Mouse (Mus musculus) T-helper 1 cell (primary cell): ENCODE results near the gene Blzf1.

Experiments used
- in situ Hi-C: fragments of 300-600 bp; cut with MboI, MseI; formaldehyde crosslinking; loops from one replicate; pipeline ENCODE4 v1.15.1; 2025; ENCODE audit warnings: high pct_unique_total_duplicates

Blzf1 gene

DNA sequence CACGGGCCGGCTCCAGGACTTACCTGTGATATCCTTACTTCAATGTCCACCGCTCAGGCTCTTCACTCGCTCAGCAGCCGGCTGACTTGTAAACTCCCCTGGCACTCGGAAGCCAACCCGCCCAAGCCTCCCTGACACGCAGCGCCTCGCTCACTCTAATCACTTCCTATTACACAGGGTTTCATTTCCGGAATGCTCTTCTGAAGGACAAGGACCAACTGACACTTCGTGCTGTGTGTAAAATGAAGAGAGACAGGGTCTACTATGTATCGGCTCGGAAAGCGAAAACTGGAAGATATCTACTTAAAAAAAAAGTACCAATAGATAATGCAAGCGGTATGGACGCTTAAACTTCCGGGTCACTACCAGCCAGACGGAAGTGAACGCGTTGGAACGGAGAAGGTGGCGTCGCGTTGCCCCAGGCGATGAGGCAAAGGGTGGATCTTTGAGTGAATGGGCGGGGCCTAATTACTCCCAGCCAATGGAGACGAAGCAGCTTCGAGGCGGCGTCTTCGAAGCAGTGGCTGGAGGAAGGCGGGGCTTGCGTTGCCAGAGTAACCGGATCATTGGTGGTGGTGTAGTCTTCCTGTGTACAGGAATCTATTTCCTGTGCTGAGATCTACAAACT is at the start of gene Blzf1:
Blzf1 (minus strand) TSS at position 366 of the 628 bp plus-strand sequence.
- in situ Hi-C loops = no loop called here

DNA sequence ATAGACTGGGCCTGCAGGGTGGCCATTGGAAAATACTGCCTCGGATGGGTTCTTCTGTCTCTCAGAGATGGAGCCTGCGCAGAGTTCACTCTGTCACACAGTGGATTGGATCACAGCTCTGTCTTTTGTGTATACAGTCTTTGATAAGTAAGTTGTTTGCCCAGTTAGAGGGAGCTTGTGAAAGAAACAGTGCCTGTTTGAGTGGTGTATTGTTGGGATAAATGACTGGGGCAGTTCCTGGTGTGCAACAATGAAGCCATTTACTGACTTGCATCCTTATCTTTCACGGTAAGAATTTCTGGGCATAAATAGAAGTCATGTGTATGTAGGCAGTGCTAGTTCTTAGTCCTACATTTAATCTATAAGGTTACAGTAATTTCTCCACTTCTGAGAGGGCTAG is 46.2 kb upstream of the Blzf1 start:
- in situ Hi-C loops = no loop called here

DNA sequence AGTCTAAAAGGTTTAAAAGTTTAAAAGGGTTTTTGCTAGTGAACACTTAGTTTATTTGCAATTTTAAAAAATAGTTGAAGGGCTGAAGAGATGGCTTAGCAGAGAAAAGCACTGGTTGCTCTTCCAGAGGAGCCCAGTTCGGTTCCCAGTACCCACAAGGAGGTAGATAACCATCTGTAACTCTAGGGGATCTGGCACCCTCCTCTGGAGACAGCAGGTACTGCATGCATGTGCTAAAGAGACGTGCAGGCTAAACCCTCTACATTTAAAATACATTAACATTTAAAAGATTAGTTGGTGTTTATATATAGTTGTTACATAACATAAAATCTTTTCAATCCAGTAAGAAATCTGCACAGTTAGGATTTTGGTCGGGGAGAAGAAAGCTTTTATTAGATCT is 34.9 kb upstream of the Blzf1 start:
- in situ Hi-C loops = no loop called here

DNA sequence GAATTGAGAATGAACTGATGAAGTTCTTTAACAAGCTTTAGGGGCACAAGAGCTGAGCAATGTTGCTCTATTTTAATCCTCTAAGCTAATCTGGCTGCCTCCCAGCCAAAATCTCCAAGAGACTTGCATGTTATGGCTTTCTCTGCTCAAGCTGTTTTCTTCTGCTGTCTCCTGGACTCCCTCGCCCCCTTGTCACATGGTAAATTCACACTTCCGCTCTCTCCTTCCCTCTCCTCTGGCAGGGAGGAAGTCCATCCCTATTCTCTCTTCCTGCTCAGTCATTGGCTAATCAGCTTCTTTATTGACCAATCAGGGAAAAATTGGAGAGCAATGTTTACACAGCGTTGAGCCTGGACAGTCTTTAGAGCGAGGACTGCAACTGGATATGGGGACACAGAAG is 28.6 kb upstream of the Blzf1 start:
- in situ Hi-C loops = no loop called here

DNA sequence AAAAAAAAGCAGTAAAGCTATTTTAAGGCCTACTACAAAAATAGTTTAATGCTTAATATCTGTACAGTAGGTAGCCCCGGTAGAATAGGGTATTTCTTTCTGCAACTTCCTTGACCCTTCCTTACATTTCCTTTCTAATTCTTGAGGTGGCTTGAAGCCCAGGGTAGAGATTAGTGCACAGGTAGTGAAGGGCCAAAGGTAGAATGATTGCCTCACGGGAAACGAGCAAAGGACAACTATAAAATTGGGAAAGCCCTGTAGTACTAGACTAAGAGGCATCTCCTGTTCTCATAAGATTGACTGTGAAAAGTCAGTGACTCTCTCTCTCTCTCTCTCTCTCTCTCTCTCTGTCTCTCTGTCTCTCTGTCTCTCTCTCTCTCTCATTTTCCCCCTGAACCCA is 28.1 kb upstream of the Blzf1 start:
- in situ Hi-C loops = no loop called here

DNA sequence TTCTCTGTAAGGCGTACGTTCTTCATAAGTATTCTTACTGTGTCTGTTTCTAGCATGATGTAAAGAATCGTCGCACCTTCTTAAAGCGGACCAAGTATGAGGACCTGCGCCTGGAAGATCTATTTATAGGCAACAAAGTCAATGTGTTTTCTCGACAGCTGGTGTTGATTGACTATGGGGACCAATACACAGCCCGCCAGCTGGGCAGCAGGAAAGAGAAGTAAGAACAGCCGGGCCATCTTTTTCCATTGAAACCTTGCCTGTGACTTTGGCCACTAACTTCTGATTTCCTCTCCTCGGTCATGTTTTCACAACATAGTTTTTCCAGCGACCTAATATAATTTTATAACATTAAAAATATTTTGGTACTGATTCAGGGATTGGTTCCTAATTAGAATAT is 25.3 kb upstream of the Blzf1 start:
- in situ Hi-C loops = no loop called here

DNA sequence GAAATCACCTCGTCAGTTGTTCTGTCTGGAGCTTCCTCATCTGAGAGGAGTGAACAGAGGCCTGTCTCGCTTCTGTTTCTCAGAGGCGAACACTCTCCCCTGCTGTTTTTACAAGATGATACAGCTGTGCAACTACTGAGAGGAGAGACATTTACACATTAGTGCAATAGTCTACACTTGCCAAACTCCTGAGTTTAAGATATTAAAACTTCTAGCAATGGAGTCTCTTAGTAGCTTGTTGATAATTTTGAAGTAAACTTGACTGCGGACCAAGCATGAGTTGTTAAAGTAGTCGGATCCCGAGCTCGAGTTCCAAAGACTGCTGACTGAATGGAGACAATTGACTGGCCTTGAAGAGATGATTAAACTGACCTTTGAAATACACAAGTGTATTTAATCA is 20.5 kb upstream of the Blzf1 start:
- in situ Hi-C loops = loop anchor here (10.0 kb wide), 1 partner anchor 497 kb away; no protein-coding TSS in a partner anchor

DNA sequence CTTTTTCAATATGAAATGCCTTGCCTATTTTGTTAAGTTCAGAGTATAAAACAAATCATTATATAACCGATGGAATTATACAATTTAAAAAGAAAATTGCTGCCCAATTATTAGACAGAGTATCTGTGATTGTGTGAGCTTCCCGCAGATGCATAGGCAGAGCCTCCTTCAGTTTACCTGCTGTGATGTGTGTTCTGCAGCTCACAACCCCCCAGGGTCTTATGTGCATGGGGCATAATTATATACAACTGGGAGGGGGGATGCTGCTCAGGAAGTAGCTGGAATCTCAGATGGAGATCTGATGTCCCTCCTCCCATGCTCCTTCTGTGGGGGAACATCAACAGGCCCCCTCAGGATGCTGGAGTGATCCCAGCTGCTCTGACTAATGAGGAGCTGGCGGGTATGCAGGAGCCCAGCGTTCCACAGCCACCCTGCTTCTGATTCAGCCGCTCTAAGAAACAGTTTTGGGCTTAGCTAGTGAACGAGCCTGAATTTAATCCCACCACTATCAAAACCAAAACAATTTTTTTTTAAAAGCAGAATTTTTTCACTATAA is 19.4 kb upstream of the Blzf1 start:
- in situ Hi-C loops = loop anchor here (10.0 kb wide), 1 partner anchor 498 kb away; no protein-coding TSS in a partner anchor

DNA sequence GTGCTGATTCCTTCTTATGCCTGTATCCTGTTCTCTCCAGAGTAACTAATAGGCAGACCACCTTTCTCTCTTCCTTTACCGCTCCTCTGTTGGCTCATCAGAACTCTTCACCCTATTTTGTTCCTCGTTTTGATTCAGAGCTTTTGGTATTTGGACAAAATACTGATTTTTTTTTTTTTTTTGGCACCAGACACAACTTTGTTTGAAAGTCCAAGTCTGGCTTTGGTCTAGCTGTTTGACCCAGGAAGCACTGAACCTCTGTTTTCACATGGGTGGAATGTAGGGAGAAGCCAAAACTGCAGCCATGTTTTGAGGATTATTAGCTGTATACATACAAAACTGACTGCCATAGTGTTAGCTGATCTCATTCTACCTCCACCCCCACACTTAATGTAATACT is 17.6 kb upstream of the Blzf1 start:
- in situ Hi-C loops = loop anchor here (10.0 kb wide), 1 partner anchor 500 kb away; no protein-coding TSS in a partner anchor

DNA sequence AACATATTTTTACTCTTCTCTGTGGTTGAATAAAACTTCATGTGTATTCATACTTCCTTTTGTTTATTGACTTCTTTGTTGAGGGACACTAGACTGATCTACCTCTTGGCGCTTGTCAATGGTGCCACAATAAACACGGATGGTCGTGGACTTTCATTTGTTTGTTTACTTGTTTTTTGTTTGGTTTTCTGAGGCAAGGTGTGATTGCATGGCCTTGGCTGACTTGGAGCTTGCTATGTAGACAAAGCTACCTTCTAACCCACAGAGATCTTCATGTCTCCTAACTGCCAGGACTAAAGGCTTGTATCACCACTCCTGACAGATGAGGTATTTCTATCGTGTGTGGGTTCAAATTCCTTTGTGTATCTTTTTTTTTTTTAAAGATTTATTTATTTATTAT is 16.9 kb upstream of the Blzf1 start:
- in situ Hi-C loops = loop anchor here (10.0 kb wide), 1 partner anchor 501 kb away; no protein-coding TSS in a partner anchor

DNA sequence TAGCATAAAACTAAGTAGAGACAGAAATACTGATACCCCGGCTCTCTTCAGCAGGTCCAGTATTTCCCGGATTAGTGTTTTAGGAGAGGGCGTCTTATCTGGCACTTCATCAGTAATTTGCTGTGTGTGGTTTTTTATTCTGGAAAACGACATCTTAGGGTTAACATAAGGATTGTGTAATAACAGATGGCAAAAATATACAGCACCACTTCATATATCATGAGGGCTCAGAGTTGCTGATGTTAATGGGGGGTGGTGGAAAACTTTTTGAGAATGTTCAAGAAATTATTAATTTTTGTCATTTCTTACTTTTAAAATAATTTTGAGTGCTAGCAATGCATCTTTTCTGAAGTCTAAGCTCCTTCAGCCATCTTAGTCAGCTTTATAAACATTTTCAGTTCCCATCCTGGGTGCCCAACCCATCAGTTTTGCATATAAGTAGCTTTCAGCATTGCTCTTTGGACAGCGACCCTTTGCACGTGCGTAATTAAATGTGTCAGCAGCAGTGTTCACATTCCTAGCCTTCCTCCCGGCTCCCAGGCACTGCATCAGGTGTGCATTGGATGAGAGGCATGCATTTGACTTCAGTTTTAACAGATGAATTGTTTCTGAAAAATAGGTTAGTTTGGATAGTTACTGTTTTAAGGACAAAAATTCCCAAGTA is 15.8 kb upstream of the Blzf1 start:
- in situ Hi-C loops = loop anchor here (10.0 kb wide), 1 partner anchor 502 kb away; no protein-coding TSS in a partner anchor

DNA sequence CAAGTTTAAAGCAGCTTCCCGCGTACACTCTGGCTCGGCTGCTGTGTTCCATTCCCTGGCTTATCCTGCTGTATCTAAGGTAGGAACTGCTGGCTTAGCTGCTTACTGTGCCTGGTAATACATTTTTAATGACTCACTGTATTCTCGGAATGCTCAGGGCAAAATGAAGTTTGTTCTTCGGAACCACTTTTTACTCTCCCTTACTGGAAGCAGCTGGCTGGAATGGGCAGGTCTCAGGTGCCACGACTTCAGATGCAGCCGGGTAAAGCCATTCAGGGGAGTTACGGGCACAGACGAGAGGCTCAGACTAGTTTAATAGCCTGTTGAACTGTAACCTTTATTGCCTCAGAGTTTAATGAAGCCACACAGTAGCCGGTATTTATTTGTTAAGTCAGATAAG is 14.1 kb upstream of the Blzf1 start:
- in situ Hi-C loops = loop anchor here (10.0 kb wide), 1 partner anchor 503 kb away; no protein-coding TSS in a partner anchor

DNA sequence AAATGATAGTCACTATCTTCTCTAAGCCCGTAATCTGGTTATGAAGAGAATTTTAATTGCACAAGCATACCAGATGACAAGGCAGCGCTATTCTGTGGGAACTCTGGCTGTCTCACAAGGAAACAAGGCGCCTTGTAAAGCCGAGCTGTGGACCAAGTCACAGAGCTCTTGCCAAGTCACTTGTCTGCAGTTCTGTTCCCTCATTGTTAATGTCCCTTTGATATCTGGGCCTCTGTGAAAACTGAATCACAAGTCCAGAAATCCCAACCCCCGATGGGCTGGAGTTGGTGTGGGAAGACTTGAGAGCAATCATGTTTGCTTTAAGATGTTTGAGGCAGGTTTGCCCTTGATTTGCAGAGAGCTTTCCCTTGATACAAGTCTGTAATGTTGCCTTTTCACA is 13.4 kb upstream of the Blzf1 start:
- in situ Hi-C loops = loop anchor here (10.0 kb wide), 1 partner anchor 504 kb away; no protein-coding TSS in a partner anchor

DNA sequence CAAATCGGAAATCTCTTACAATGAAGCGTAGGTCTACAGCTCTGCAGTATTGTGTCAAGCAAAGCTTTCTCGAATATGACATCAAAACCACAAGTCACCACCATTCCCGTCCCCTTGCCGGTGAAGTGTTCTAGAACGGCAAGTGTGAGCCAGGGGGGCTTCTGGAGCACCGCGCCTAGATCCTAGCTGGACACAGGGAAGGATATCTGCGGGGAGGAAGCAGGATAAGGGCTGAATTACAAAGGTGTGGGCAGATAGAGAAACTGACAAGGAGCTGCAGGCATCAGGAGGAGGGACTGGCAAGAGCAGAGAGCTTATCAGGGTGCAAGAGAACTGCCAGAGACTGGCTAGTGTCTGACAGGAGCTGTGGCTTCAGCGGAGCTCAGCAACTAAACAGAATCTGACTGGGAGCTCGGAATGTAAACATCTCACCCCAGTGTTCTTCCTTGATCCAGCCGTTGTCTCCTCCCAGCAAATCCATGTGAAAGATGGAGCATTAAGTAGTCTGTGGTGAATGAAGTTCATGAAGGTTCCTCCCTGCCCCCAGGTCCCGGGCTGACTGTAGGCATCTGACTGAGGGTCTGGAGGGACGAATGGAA is 12.4 kb upstream of the Blzf1 start:
- in situ Hi-C loops = loop anchor here (10.0 kb wide), 1 partner anchor 505 kb away; no protein-coding TSS in a partner anchor

DNA sequence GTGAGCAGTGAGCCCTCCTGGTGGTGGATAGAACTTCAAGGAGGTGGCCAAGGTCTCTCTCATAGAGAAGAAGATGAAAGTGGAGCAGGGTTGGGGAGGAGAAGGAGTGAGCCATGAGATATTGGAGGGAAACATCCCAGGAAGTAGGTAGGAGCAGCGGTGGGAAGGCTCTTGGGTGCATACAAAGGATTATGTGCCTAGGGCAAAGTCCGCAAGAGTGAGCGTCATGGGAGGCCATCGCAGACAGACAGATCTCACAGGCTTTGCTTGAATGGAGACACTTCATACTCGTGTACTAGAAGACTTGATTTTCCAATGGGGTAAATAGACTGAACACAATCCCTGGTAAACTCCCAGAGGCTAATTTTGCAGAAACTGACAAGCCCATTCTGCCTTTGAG is 11.2 kb upstream of the Blzf1 start:
- in situ Hi-C loops = no loop called here

DNA sequence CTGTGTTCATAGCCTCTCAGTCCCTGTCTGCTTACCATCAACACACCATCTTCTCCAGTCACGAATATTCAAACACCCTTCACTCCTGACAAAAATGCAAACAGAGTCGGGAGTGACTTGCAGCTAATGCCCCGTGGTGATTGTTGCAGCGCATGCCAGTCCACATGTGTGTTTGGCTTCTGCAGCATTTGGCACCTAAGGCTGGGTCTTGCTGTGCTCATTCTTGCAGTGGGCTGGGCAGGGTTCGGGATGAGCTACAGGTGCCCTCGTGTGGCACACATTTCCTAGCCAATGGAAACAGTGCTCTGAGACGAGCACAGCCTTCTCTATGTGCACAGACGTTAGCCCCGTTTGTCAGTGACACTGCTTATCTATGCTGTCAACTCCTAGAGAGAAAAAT is 10.0 kb upstream of the Blzf1 start:
- in situ Hi-C loops = no loop called here

DNA sequence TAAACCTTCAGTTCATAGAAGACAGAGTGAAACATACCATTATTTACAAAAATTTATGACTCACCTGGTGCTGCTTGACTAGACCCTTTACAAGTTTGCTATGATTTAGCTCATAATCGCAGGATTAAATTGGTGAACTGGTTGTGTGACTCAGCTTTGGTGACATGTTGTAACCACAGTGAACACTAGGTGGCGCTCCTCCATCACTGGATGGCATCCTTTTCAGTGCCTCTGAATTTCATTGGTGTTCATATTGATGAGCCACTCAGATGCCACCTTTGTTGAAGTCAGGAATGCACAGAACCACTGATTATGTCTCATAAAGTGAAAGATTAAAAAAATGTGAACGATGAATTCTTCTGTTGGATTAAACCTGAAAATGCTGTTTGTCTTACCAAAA is 9.4 kb upstream of the Blzf1 start:
- in situ Hi-C loops = no loop called here

DNA sequence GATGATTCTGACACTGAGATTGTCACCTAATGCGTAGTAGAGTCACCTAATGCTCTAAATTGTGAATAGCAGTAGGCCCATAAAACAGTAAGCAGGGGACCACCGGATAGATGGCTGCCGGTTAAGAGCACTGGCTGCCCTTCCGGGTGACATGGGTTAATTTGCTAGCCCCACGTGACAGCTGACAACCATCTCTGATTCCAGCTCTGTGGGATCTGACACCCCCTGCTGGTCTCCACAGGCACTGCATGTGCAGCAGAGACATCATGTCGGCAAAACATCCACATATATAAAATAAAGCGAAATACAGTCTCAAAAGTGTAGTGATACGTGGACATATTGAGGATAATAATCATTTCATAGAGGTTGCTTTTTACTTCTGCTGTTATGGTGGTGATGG is 8.0 kb upstream of the Blzf1 start:
- in situ Hi-C loops = no loop called here

DNA sequence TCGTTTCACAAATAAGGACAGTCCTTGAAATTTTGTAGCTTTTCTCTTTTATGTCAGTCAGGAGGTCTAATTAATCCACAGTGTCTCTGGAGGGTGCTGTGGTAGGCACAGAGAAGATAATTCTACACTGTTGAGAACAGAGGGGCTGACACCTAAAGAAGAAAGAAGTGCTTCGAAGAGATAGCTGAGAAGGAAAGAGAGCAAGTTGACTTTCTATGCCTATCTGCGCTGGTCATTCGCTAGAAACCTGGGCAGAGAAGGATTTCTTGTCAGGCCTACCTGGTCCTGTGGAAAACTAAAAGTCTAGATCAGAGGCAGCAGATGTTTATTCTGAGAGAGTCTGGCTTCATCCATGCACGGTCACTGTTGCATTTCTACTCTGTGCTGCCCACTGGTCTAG is 6.8 kb upstream of the Blzf1 start:
- in situ Hi-C loops = no loop called here

DNA sequence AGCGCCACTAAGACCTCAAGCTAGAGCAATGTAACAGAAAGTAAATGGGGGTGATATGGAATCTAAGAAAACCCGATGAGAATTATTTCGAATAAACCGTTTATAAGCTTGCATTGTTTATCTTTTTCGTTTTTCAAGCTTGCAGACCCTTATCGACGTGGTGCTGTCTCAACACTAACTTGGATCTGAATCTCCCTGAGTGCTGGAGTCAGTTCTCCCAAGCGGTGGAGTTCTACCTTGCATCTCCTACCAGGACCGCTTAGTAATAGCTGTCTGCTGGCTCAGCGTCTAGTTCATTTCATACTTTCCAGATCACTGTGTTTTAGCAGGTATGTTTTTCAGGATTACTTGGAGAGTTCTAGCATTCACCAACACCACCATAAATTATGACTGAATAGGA is 633 bp upstream of the Blzf1 start:
- in situ Hi-C loops = no loop called here

DNA sequence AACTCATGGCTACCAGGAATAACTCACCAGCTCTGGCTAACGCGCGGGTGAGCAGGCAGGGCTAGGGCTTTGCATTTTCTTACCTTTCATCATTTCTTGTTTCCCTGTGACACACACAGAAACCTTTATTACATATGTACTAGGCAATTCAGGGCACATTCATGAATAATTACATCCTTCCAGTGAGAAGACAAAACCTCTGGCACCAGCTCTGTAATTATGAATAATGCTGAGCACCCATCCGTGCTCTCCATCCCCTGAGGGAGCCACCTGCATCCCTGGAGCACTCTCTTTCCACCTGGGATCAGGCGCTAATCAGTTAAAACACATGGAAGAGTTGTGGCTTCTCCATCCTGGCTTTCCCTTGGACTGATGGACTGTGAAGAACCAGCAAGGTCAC is 3.5 kb downstream of the Blzf1 start, which contains the start of gene Nme7:
Nme7 (plus strand) TSS at position 301 of the 400 bp plus-strand sequence.
- in situ Hi-C loops = no loop called here

DNA sequence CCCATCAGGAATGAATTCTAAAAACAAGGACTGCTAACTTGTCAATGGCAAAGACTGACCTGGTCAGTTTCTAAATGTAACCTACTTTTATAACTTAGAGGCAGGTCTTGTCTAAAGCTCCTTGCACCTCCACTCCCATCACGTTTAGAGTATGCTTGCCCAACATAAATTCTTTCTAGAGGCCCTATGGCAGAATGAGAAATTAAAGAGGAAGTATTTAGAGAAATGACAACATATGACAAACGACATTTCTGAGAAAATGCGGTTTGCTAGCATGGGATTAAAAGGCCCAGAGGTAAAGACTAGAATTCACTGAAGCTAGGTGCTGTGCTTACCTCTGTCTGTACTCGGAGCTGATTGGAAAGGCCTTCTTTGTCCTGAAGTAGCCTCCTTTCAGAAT is 5.3 kb downstream of the Blzf1 start:
- in situ Hi-C loops = no loop called here
